Mouse (Mus musculus) MEL (cell line): ENCODE measurements around the gene Copg2.

Experiments used
- BHLHE40 ChIP-seq: IDR thresholded peaks from 2 replicates; pipeline ENCODE4 v1.6.1; 2012; ENCODE audit warnings: low read depth, mild to moderate bottlenecking, inconsistent platforms, low read length, improper control_type of control experiment, borderline replicate concordance
- HCFC1 ChIP-seq: IDR thresholded peaks from 2 replicates; pipeline ENCODE4 v1.6.1; 2012; ENCODE audit warnings: low read depth, mild to moderate bottlenecking, inconsistent platforms, low read length, improper control_type of control experiment, moderate library complexity
- POLR2A ChIP-seq, 2 experiments: IDR thresholded peaks; 2 replicates each; pipeline ENCODE4 v1.6.1; 2011 to 2012; ENCODE audit warnings: low read length in 2 of 2, mild to moderate bottlenecking in 2 of 2, control low read depth in 1 of 2, improper control_type of control experiment in 1 of 2, low read depth in 1 of 2, moderate library complexity in 1 of 2; ENCODE audit not compliant: control insufficient read depth in 1 of 2, insufficient read depth in 1 of 2, poor library complexity in 1 of 2

DNA sequence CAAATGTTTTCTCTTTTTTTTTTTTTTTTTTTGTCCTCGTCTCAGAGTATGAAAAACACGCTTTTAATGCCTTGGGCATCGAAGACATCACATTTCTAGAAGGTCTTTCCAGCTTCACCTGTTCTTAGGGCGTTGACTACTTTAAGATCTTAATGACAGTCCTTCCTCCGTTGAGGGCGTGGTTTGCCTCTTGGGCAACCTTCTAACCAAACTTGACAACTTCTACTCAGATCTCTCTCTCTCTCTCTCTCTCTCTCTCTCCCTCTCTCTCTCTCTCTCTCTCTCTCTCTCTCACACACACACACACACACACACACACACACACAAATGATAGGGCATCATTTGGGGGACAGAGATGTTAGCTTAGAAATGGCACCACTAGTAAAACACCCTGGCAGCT is 926 bp upstream of the Copg2 start:
- no peak for TF ChIP-seq BHLHE40
- no peak for TF ChIP-seq HCFC1
- TF ChIP-seq POLR2A (IDR thresholded peaks at IDR 0.05; ENCODE audit: control insufficient read depth in 1 of 2, insufficient read depth in 1 of 2, low read depth in 1 of 2, low read length in 2 of 2, poor library complexity in 1 of 2) = no peak
